Mouse (Mus musculus): ENCODE results near the gene Fank1. TPM values are rescaled to one million over a fixed set of nuclear protein-coding genes. Genes with fewer than 3 reads are reported as not detected.

The Fank1 gene
- total RNA-seq, 4 experiments from 2014 or later, result 3.3 to 4.5 (median 4.1) TPM

GRCm38 (mm10) chr7:133768027-133768426 lies 8.6 kb upstream of the Fank1 start:
- DNase-seq (ENCODE audit: low spot score in 2 of 2), result no peak

- DNase-seq (ENCODE audit: low spot score in 2 of 2), result peak in 1 of 2 experiments; percentile 52
These were observed 8.1 kb upstream of the Fank1 start for GRCm38 (mm10) chr7:133768517-133768916.

GRCm38 (mm10) chr7:133775179-133775578 lies 1.5 kb upstream of the Fank1 start:
- no peak for DNase-seq (ENCODE audit: low spot score in 2 of 2)

- peak in 1 of 2 experiments; percentile 30 for DNase-seq (ENCODE audit: low spot score in 2 of 2)
These were observed 650 bp upstream of the Fank1 start for GRCm38 (mm10) chr7:133775796-133776625.

GRCm38 (mm10) chr7:133781583-133781982 lies 4.9 kb downstream of the Fank1 start:
- no peak for DNase-seq (ENCODE audit: low spot score in 2 of 2)

- DNase-seq (ENCODE audit: low spot score in 2 of 2), result no peak
These were observed 5.3 kb downstream of the Fank1 start for GRCm38 (mm10) chr7:133781991-133782390.

GRCm38 (mm10) chr7:133782717-133783435 lies 6.2 kb downstream of the Fank1 start, which contains the start of gene Dhx32:
Gene Dhx32, minus strand, starts transcription at chr7:133782726.
- DNase-seq (ENCODE audit: low spot score in 2 of 2), result no peak

GRCm38 (mm10) chr7:133787571-133787970 lies 10.9 kb downstream of the Fank1 start:
- no peak for DNase-seq (ENCODE audit: low spot score in 2 of 2)

GRCm38 (mm10) chr7:133788147-133788546 lies 11.5 kb downstream of the Fank1 start:
- no peak for DNase-seq (ENCODE audit: low spot score in 2 of 2)

- no peak for DNase-seq (ENCODE audit: low spot score in 2 of 2)
These were observed 13.5 kb downstream of the Fank1 start for GRCm38 (mm10) chr7:133790171-133790570.

- no peak for DNase-seq (ENCODE audit: low spot score in 2 of 2)
These were observed 14.1 kb downstream of the Fank1 start for GRCm38 (mm10) chr7:133790608-133791229.

- DNase-seq (ENCODE audit: low spot score in 2 of 2), result no peak
These were observed 16.1 kb downstream of the Fank1 start for GRCm38 (mm10) chr7:133792771-133793170.

- DNase-seq (ENCODE audit: low spot score in 2 of 2), result peak in 1 of 2 experiments; percentile 36
These were observed 16.8 kb downstream of the Fank1 start for GRCm38 (mm10) chr7:133793248-133794131.

GRCm38 (mm10) chr7:133794720-133795119 lies 18.1 kb downstream of the Fank1 start:
- DNase-seq (ENCODE audit: low spot score in 2 of 2), result no peak

GRCm38 (mm10) chr7:133799928-133800327 lies 23.3 kb downstream of the Fank1 start:
- no peak for DNase-seq (ENCODE audit: low spot score in 2 of 2)

- no peak for DNase-seq (ENCODE audit: low spot score in 2 of 2)
These were observed 25.2 kb downstream of the Fank1 start for GRCm38 (mm10) chr7:133801823-133802222.

- DNase-seq (ENCODE audit: low spot score in 2 of 2), result peak; percentile 29 to 30
These were observed 29.0 kb downstream of the Fank1 start for GRCm38 (mm10) chr7:133805614-133806175.

GRCm38 (mm10) chr7:133812927-133813326 lies 36.3 kb downstream of the Fank1 start:
- DNase-seq (ENCODE audit: low spot score in 2 of 2), result no peak

- DNase-seq (ENCODE audit: low spot score in 2 of 2), result no peak
These were observed 36.7 kb downstream of the Fank1 start for GRCm38 (mm10) chr7:133813331-133813730.

GRCm38 (mm10) chr7:133823751-133824150 lies 47.1 kb downstream of the Fank1 start:
- no peak for DNase-seq (ENCODE audit: low spot score in 2 of 2)

GRCm38 (mm10) chr7:133824579-133824978 lies 47.9 kb downstream of the Fank1 start:
- no peak for DNase-seq (ENCODE audit: low spot score in 2 of 2)
